In the genomic region with DNA sequence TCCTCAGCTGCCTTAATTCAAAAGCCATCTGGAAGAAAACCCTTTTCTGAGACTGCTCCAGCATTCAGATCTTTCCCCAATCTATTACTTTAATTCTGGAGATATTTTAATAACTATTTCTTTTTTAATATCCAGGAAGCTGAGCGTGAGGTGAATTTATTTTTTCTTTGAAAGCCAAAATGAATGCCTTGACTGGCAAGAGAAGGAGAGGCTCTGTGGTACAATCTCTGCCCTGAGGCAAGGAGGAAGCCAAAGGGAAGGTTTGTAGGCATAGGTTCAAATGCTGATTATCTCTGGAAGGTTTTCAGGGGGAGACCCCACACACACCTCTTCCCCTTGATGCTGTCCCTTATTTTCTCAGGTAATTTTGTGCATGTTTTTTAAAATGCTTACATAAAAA, we compare ENCODE assay signal across 15 mouse cellular contexts. TPM values are rescaled to one million over a fixed set of nuclear protein-coding genes. Genes with fewer than 3 reads are reported as not detected.
DNase-seq lines count a peak whose midpoint lies in the region; ATAC-seq and TF ChIP-seq lines count a peak whose summit lies in the region.
"Had no signal": no experiment of that assay in that cellular context is flagged by ENCODE, and none has a peak within 500 bp of the region (broad histone marks: within the 10 kb centered on the region; RNA-seq: fewer than 3 reads in every experiment).

No protein-coding gene starts in this region.

- H3K36me3 ChIP-seq in heart, embryonic 15.5 days, result no peaks in the 10 kb centered on the region
- H3K36me3 ChIP-seq in limb, embryonic 11.5 days (ENCODE audit: control insufficient read depth, insufficient read depth, low read length), result peaks cover 2% of the 10 kb centered on the region; the same call in 1 of the 2 replicates
- H3K36me3 ChIP-seq: midbrain, embryonic 15.5 days had no signal

- TF ChIP-seq POLR2A in embryonic fibroblast, embryonic 13.5 days (IDR thresholded peaks at IDR 0.05; ENCODE audit: low read depth, low read length), result no peak

- WGBS in heart, embryonic 15.5 days, result 26% methylated on average over 1 of the region's 1 CpGs
- WGBS in limb, embryonic 11.5 days, result 46% methylated on average over 1 of the region's 1 CpGs

- TF ChIP-seq CTCF in embryonic fibroblast, embryonic 13.5 days (IDR thresholded peaks at IDR 0.05; ENCODE audit: borderline replicate concordance, insufficient read depth, low read length), result no peak
- TF ChIP-seq CTCF in left cerebral cortex, adult 2 months (IDR thresholded peaks at IDR 0.05), result no peak

- peaks cover 21% of the 10 kb centered on the region for H3K4me1 ChIP-seq in heart, embryonic 15.5 days (replicated peaks)
- H3K4me1 ChIP-seq in embryonic fibroblast, embryonic 13.5 days (ENCODE audit: control insufficient read depth, insufficient read depth, low read length), result peaks cover 10% of the 10 kb centered on the region
- H3K4me1 ChIP-seq in limb, embryonic 11.5 days (ENCODE audit: control insufficient read depth, insufficient read depth, low read length), result peaks cover 63% of the 10 kb centered on the region
- H3K4me1 ChIP-seq: midbrain, embryonic 15.5 days had no signal

- peak overlapping the region; percentile 65; the same call in 1 of the 2 replicates for H3K27ac ChIP-seq in heart, embryonic 15.5 days
- H3K27ac ChIP-seq in embryonic fibroblast, embryonic 13.5 days (ENCODE audit: insufficient read depth, low read length), result peak overlapping the region; percentile 79
- H3K27ac ChIP-seq in limb, embryonic 11.5 days (replicated peaks; ENCODE audit: low read depth, low read length), result no peak overlapping the region
- no peak overlapping the region for H3K27ac ChIP-seq in left cerebral cortex, adult 2 months
- H3K27ac ChIP-seq: gastrocnemius, adult 2 months; midbrain, embryonic 15.5 days had no signal

- H3K9ac ChIP-seq in heart, embryonic 15.5 days, result no peak overlapping the region
- peak overlapping the region; percentile 14; the same call in 1 of the 2 replicates for H3K9ac ChIP-seq in limb, embryonic 11.5 days (ENCODE audit: low read length)
- H3K9ac ChIP-seq: midbrain, embryonic 15.5 days had no signal

- H3K4me2 ChIP-seq in heart, embryonic 15.5 days, result peak overlapping the region; percentile 47; the same call in 1 of the 2 replicates
- no peak overlapping the region for H3K4me2 ChIP-seq in limb, embryonic 11.5 days (ENCODE audit: low read depth, severe bottlenecking)
- H3K4me2 ChIP-seq: midbrain, embryonic 15.5 days had no signal

- intact Hi-C loops in heart, postnatal 10 days (cut with DNase I), result no loop called here
- intact Hi-C loops in left cerebral cortex, adult 2 months (cut with DNase I), result loop anchor here (5.0 kb wide), 1 partner anchor 990 kb away; no protein-coding TSS in a partner anchor

- no peak for DNase-seq in heart, postnatal 10 days
- DNase-seq in 3T3-L1 (ENCODE audit: low read depth, low spot score), result peak; percentile 57
- DNase-seq in limb, embryonic 11.5 days (ENCODE audit: low spot score), result no peak
- no peak for DNase-seq in left cerebral cortex, adult 2 months (ENCODE audit: extremely low spot score in 1 of 2, low spot score in 2 of 2)
- DNase-seq in kidney, postnatal 25 days, result no peak
- DNase-seq: adrenal gland, postnatal 36 days; cerebellum, adult 9-10 months; gastrocnemius, adult 2 months had no signal

- no peak for ATAC-seq in heart, embryonic 15.5 days (replicated peaks; ENCODE audit: insufficient number of reproducible peaks, insufficient read depth, low FRiP score, low read depth)
- ATAC-seq in limb, embryonic 11.5 days (ENCODE audit: insufficient number of reproducible peaks, low FRiP score, low TSS enrichment, low read depth), result no peak
- no peak for ATAC-seq in erythroid progenitor cell, adult 5-6 weeks (replicated peaks; ENCODE audit: low FRiP score, poor library complexity, severe bottlenecking)
- ATAC-seq: midbrain, embryonic 15.5 days had no signal

- peak overlapping the region; percentile 31; the same call in 1 of the 2 replicates for H3K4me3 ChIP-seq in heart, embryonic 15.5 days
- peak overlapping the region; percentile 19; the same call in 1 of the 2 replicates for H3K4me3 ChIP-seq in embryonic fibroblast, embryonic 13.5 days (ENCODE audit: insufficient read depth, low read length)
- no peak overlapping the region for H3K4me3 ChIP-seq in limb, embryonic 11.5 days (ENCODE audit: low read depth, low read length)
- H3K4me3 ChIP-seq in left cerebral cortex, adult 2 months, result no peak overlapping the region
- H3K4me3 ChIP-seq: erythroblast, embryonic 14.5 days; gastrocnemius, adult 2 months; midbrain, embryonic 15.5 days had no signal

- H3K27me3 ChIP-seq in heart, embryonic 15.5 days, result peaks cover 97% of the 10 kb centered on the region
- H3K27me3 ChIP-seq in limb, embryonic 11.5 days (ENCODE audit: control insufficient read depth, insufficient read depth, low read length), result peaks cover 34% of the 10 kb centered on the region

- H3K9me3 ChIP-seq in heart, embryonic 15.5 days (replicated peaks), result no peaks in the 10 kb centered on the region
- no peaks in the 10 kb centered on the region for H3K9me3 ChIP-seq in limb, embryonic 11.5 days (ENCODE audit: control insufficient read depth, low read length)
- H3K9me3 ChIP-seq: midbrain, embryonic 15.5 days had no signal

RNA-seq across cellular contexts. Expression of gene Hoxa2, which starts 2.5 kb away (rescaled TPM):
- 1.2 and 3.1 TPM in 2 replicates for polyA plus RNA-seq in heart, embryonic 15.5 days (2015; fragmentation: Nextera tagmentation; extraction: Ambion mirVana)
- 1 to 10 TPM in 1 of 2 experiments, under 1 TPM in 1; 0.98 to 1.0 TPM for total RNA-seq in heart, postnatal 10 days (2021)
- polyA plus RNA-seq in embryonic fibroblast, embryonic 13.5 days (2011; ENCODE audit: insufficient read length, low read depth, missing spikeins), result 4.3 and 4.8 TPM in 2 replicates
- 2.8 and 3.0 TPM in 2 replicates for polyA plus RNA-seq in limb, embryonic 11.5 days (2014; fragmentation: Nextera tagmentation; extraction: Ambion mirVana)
- not detected in 2 replicates for total RNA-seq in erythroid progenitor cell, adult 5-6 weeks (2015; ENCODE audit: low replicate concordance)
- total RNA-seq in erythroid progenitor cell, adult 5-6 weeks (2017; ENCODE audit: low replicate concordance), result not detected in 2 replicates
- total RNA-seq in left cerebral cortex, adult 2 months (2021), result not detected
- total RNA-seq: layer of hippocampus, postnatal 14 days had no signal
- polyA plus RNA-seq: erythroblast, embryonic 14.5 days had no signal

RNA-seq across cellular contexts. Expression of gene Hoxa1, which starts 9.1 kb away (rescaled TPM):
- 0.59 and 1.1 TPM in 2 replicates for polyA plus RNA-seq in heart, embryonic 15.5 days (2015; fragmentation: Nextera tagmentation; extraction: Ambion mirVana)
- total RNA-seq in heart, postnatal 10 days (2021), result under 1 TPM; 0.22 to 0.30 TPM
- polyA plus RNA-seq in embryonic fibroblast, embryonic 13.5 days (2011; ENCODE audit: insufficient read length, low read depth, missing spikeins), result 2.4 and 3.0 TPM in 2 replicates
- 0.99 and 1.1 TPM in 2 replicates for polyA plus RNA-seq in limb, embryonic 11.5 days (2014; fragmentation: Nextera tagmentation; extraction: Ambion mirVana)
- total RNA-seq in erythroid progenitor cell, adult 5-6 weeks (2015; ENCODE audit: low replicate concordance), result not detected in 2 replicates
- total RNA-seq in erythroid progenitor cell, adult 5-6 weeks (2017; ENCODE audit: low replicate concordance), result not detected in 2 replicates
- total RNA-seq in left cerebral cortex, adult 2 months (2021), result not detected
- total RNA-seq: hematopoietic stem cell, adult 5-6 weeks; layer of hippocampus, postnatal 14 days had no signal
- polyA plus RNA-seq: erythroblast, embryonic 14.5 days had no signal

RNA-seq across cellular contexts. Expression of gene 5730596B20Rik, which starts 10.1 kb away (rescaled TPM):
- 0.33 and 0.68 TPM in 2 replicates for polyA plus RNA-seq in heart, embryonic 15.5 days (2015; fragmentation: Nextera tagmentation; extraction: Ambion mirVana)
- under 1 TPM; 0.10 to 0.17 TPM for total RNA-seq in heart, postnatal 10 days (2021)
- polyA plus RNA-seq in embryonic fibroblast, embryonic 13.5 days (2011; ENCODE audit: insufficient read length, low read depth, missing spikeins), result 0.23 TPM in 1 of 2 replicates, not detected in the other
- 0.99 and 1.4 TPM in 2 replicates for polyA plus RNA-seq in limb, embryonic 11.5 days (2014; fragmentation: Nextera tagmentation; extraction: Ambion mirVana)
- not detected in 2 replicates for total RNA-seq in erythroid progenitor cell, adult 5-6 weeks (2015; ENCODE audit: low replicate concordance)
- total RNA-seq in erythroid progenitor cell, adult 5-6 weeks (2017; ENCODE audit: low replicate concordance), result not detected in 2 replicates
- total RNA-seq in left cerebral cortex, adult 2 months (2021), result not detected
- total RNA-seq: hematopoietic stem cell, adult 5-6 weeks; layer of hippocampus, postnatal 14 days had no signal
- polyA plus RNA-seq: erythroblast, embryonic 14.5 days; midbrain, embryonic 15.5 days had no signal

RNA-seq across cellular contexts. Expression of gene Hoxa4, which starts 24.4 kb away (rescaled TPM):
- polyA plus RNA-seq in heart, embryonic 15.5 days (2015; fragmentation: Nextera tagmentation; extraction: Ambion mirVana), result 0.43 and 0.77 TPM in 2 replicates
- total RNA-seq in heart, postnatal 10 days (2021), result 1 to 10 TPM in 1 of 2 experiments, under 1 TPM in 1; 0.69 to 1.3 TPM
- polyA plus RNA-seq in embryonic fibroblast, embryonic 13.5 days (2011; ENCODE audit: insufficient read length, low read depth, missing spikeins), result 3.0 and 4.2 TPM in 2 replicates
- 1.0 and 1.3 TPM in 2 replicates for polyA plus RNA-seq in limb, embryonic 11.5 days (2014; fragmentation: Nextera tagmentation; extraction: Ambion mirVana)
- total RNA-seq in erythroid progenitor cell, adult 5-6 weeks (2015; ENCODE audit: low replicate concordance), result not detected in 2 replicates
- total RNA-seq in erythroid progenitor cell, adult 5-6 weeks (2017; ENCODE audit: low replicate concordance), result not detected in 2 replicates
- not detected for total RNA-seq in left cerebral cortex, adult 2 months (2021)
- total RNA-seq: layer of hippocampus, postnatal 14 days had no signal
- polyA plus RNA-seq: erythroblast, embryonic 14.5 days; midbrain, embryonic 15.5 days had no signal

RNA-seq across cellular contexts. Expression of gene Hoxa5, which starts 37.2 kb away (rescaled TPM):
- 2.3 and 6.3 TPM in 2 replicates for polyA plus RNA-seq in heart, embryonic 15.5 days (2015; fragmentation: Nextera tagmentation; extraction: Ambion mirVana)
- total RNA-seq in heart, postnatal 10 days (2021), result 1 to 10 TPM; 1.2 to 1.6 TPM
- 11.9 and 18.6 TPM in 2 replicates for polyA plus RNA-seq in embryonic fibroblast, embryonic 13.5 days (2011; ENCODE audit: insufficient read length, low read depth, missing spikeins)
- 11.0 and 11.3 TPM in 2 replicates for polyA plus RNA-seq in limb, embryonic 11.5 days (2014; fragmentation: Nextera tagmentation; extraction: Ambion mirVana)
- total RNA-seq in erythroid progenitor cell, adult 5-6 weeks (2015; ENCODE audit: low replicate concordance), result not detected in 2 replicates
- total RNA-seq in erythroid progenitor cell, adult 5-6 weeks (2017; ENCODE audit: low replicate concordance), result not detected in 2 replicates
- not detected for total RNA-seq in left cerebral cortex, adult 2 months (2021)
- total RNA-seq: layer of hippocampus, postnatal 14 days had no signal
- polyA plus RNA-seq: erythroblast, embryonic 14.5 days; midbrain, embryonic 15.5 days had no signal

Comparison
In these comparisons a context has a peak if more than half of its experiments do, and no peak if none do; other contexts are left out.
1. H3K27ac ChIP-seq: peak in heart, embryonic 15.5 days (single experiment) and embryonic fibroblast, embryonic 13.5 days (single experiment); none in limb, embryonic 11.5 days (single experiment) and left cerebral cortex, adult 2 months (single experiment).
2. H3K4me3 ChIP-seq: peak in heart, embryonic 15.5 days (single experiment) and embryonic fibroblast, embryonic 13.5 days (single experiment); none in limb, embryonic 11.5 days (single experiment) and left cerebral cortex, adult 2 months (single experiment).